Mouse (Mus musculus) forebrain, postnatal 0 days (tissue): ENCODE measurements around the gene Oaz1. TPM values are rescaled to one million over a fixed set of nuclear protein-coding genes. Genes with fewer than 3 reads are reported as not detected.

Source experiments
- ATAC-seq: fragments of 200-750 bp; cut with Nextera tagmentation; 2 replicates; pipeline ENCODE4 v1.8.0; 2017; ENCODE audit warnings: mild to moderate bottlenecking, moderate library complexity
- DNase-seq: peaks from one replicate; pipeline ENCODE4 v3.0.0-alpha.2; 2015
- H3K27ac ChIP-seq: fragments of 300-500 bp; sonication (generic); 2 replicates; pipeline ENCODE4 v1.5.1; 2014; ENCODE audit warnings: low read depth, mild to moderate bottlenecking, antibody characterized with exemption, low read length, moderate library complexity, mixed read lengths
- H3K27me3 ChIP-seq: fragments of 300-500 bp; sonication (generic); 2 replicates; pipeline ENCODE4 v1.6.1; 2014; ENCODE audit warnings: mild to moderate bottlenecking, low read length, mixed read lengths; ENCODE audit not compliant: insufficient read depth
- H3K36me3 ChIP-seq: fragments of 300-500 bp; sonication (generic); 2 replicates; pipeline ENCODE4 v1.6.1; 2014; ENCODE audit warnings: mild to moderate bottlenecking, moderate library complexity; ENCODE audit not compliant: insufficient read depth
- H3K4me1 ChIP-seq: fragments of 300-500 bp; sonication (generic); 2 replicates; pipeline ENCODE4 v1.6.1; 2014; ENCODE audit warnings: antibody characterized with exemption; ENCODE audit not compliant: insufficient read depth
- H3K4me2 ChIP-seq: fragments of 300-500 bp; sonication (generic); 2 replicates; pipeline ENCODE4 v1.6.1; 2014; ENCODE audit warnings: low read depth, mild to moderate bottlenecking, moderate library complexity
- H3K4me3 ChIP-seq: fragments of 300-500 bp; sonication (generic); 2 replicates; pipeline ENCODE4 v1.5.1; 2014; ENCODE audit warnings: low read depth, low read length, mixed read lengths
- H3K9ac ChIP-seq: fragments of 300-500 bp; sonication (generic); 2 replicates; pipeline ENCODE4 v1.6.1; 2014; ENCODE audit warnings: mild to moderate bottlenecking
- H3K9me3 ChIP-seq: fragments of 300-500 bp; sonication (generic); 2 replicates; pipeline ENCODE4 v1.6.1; 2016; ENCODE audit warnings: low read length
- CTCF ChIP-seq: sonication (generic); IDR thresholded peaks from 2 replicates; pipeline ENCODE4 v1.5.1; 2016; ENCODE audit warnings: antibody characterized with exemption, control low read depth, low read depth
- WGBS: fragments of 180-500 bp; shearing (Covaris S2); extraction: QIAGEN DNeasy Blood & Tissue Kit; methylation state at CpG from one replicate; pipeline ENCODE4 v1.1.7; 2014; 5-methylcytosine and 5-hydroxymethylcytosine counted together
- polyA plus RNA-seq: library from polyadenylated mRNA; unstranded; fragments of >200 nt; fragmentation: Nextera tagmentation; extraction: Ambion mirVana; gene quantifications from 2 replicates; pipeline ENCODE4 v1.2.1, GENCODE M21; 2015
- total RNA-seq: library from RNA; depleted of rRNA; stranded (reverse); fragments of >200 nt; gene quantifications from 2 replicates; pipeline ENCODE4 v1.2.3, GENCODE M21; 2014

The Oaz1 gene
- total and polyA plus RNA-seq, 2 experiments from 2014 or later = 1,040 to 1,146 TPM

- H3K27me3 ChIP-seq = no peaks in the 10 kb centered on the region
- no peaks in the 10 kb centered on the region for H3K4me1 ChIP-seq
- H3K4me2 ChIP-seq = no peak overlapping the region
- no peak overlapping the region for H3K27ac ChIP-seq
- no peaks in the 10 kb centered on the region for H3K9me3 ChIP-seq
- H3K9ac ChIP-seq = no peak overlapping the region
- DNase-seq (no peak), ATAC-seq (no peak)
- WGBS = 4% methylated on average over 9 of the region's 9 CpGs
- no peak for TF ChIP-seq CTCF
- peaks cover 40% of the 10 kb centered on the region for H3K36me3 ChIP-seq
- no peak overlapping the region for H3K4me3 ChIP-seq
Measured at GRCm38 (mm10) chr10:80831136-80831535, 4.7 kb downstream of the Oaz1 start.

GRCm38 (mm10) chr10:80832818-80833217, 6.4 kb downstream of the Oaz1 start:
- DNase-seq = no peak
- Histone ChIP-seq H3K9ac (no peak overlapping the region), H3K27me3 (no peaks in the 10 kb centered on the region), H3K4me2 (no peak overlapping the region), H3K4me1 (no peaks in the 10 kb centered on the region), H3K27ac (no peak overlapping the region), H3K36me3 (peaks cover 40% of the 10 kb centered on the region), H3K9me3 (no peaks in the 10 kb centered on the region), H3K4me3 (no peak overlapping the region)
- WGBS = 45% methylated on average over 7 of the region's 7 CpGs
- no peak for TF ChIP-seq CTCF
- ATAC-seq = no peak

GRCm38 (mm10) chr10:80835617-80836016, 9.2 kb downstream of the Oaz1 start:
- no peak for TF ChIP-seq CTCF
- WGBS = 63% methylated on average over 30 of the region's 30 CpGs

GRCm38 (mm10) chr10:80836949-80837379, 10.5 kb downstream of the Oaz1 start:
- 43% methylated on average over 7 of the region's 7 CpGs for WGBS
- H3K36me3 ChIP-seq = peaks cover 19% of the 10 kb centered on the region
- H3K9ac ChIP-seq = no peak overlapping the region
- ATAC-seq (no peak), DNase-seq (peak; percentile 23)
- no peak overlapping the region for H3K4me3 ChIP-seq
- no peak overlapping the region for H3K4me2 ChIP-seq
- H3K27ac ChIP-seq = no peak overlapping the region
- no peaks in the 10 kb centered on the region for H3K9me3 ChIP-seq
- H3K27me3 ChIP-seq = no peaks in the 10 kb centered on the region
- H3K4me1 ChIP-seq = no peaks in the 10 kb centered on the region
- TF ChIP-seq CTCF = no peak

More at GRCm38 (mm10) chr10:80835617-80836016, 9.2 kb downstream of the Oaz1 start:
- Histone ChIP-seq H3K9ac (no peak overlapping the region), H3K4me1 (no peaks in the 10 kb centered on the region), H3K27ac (no peak overlapping the region), H3K9me3 (no peaks in the 10 kb centered on the region), H3K4me3 (no peak overlapping the region), H3K36me3 (peaks cover 23% of the 10 kb centered on the region), H3K4me2 (no peak overlapping the region), H3K27me3 (no peaks in the 10 kb centered on the region)
- ATAC-seq (0 out of 2 replicates have a peak, but pooled peaks have one; percentile 11), DNase-seq (no peak)

GRCm38 (mm10) chr10:80837827-80838226, 11.4 kb downstream of the Oaz1 start:
- peaks cover 19% of the 10 kb centered on the region for H3K36me3 ChIP-seq
- TF ChIP-seq CTCF = no peak
- no peak overlapping the region for H3K4me3 ChIP-seq
- no peak overlapping the region for H3K27ac ChIP-seq
- H3K4me1 ChIP-seq = no peaks in the 10 kb centered on the region
- H3K9me3 ChIP-seq = no peaks in the 10 kb centered on the region
- WGBS = 18% methylated on average over 2 of the region's 2 CpGs
- DNase-seq (no peak), ATAC-seq (no peak)
- H3K9ac ChIP-seq = no peak overlapping the region
- no peaks in the 10 kb centered on the region for H3K27me3 ChIP-seq
- H3K4me2 ChIP-seq = no peak overlapping the region

GRCm38 (mm10) chr10:80838346-80838912, 12.0 kb downstream of the Oaz1 start:
- Histone ChIP-seq H3K4me2 (no peak overlapping the region), H3K9ac (no peak overlapping the region), H3K36me3 (peaks cover 16% of the 10 kb centered on the region; the same call in 1 of the 2 replicates), H3K4me3 (no peak overlapping the region), H3K27me3 (no peaks in the 10 kb centered on the region), H3K27ac (no peak overlapping the region), H3K9me3 (no peaks in the 10 kb centered on the region), H3K4me1 (0 out of 2 replicates have a peak, but pooled peaks cover 3% of the 10 kb centered on the region)
- WGBS = 72% methylated on average over 2 of the region's 2 CpGs
- ATAC-seq (no peak), DNase-seq (no peak)
- no peak for TF ChIP-seq CTCF

GRCm38 (mm10) chr10:80839848-80840247, 13.4 kb downstream of the Oaz1 start:
- no peak for TF ChIP-seq CTCF
- DNase-seq (no peak), ATAC-seq (no peak)
- Histone ChIP-seq H3K4me2 (no peak overlapping the region), H3K9me3 (no peaks in the 10 kb centered on the region), H3K27ac (no peak overlapping the region), H3K4me1 (0 out of 2 replicates have a peak, but pooled peaks cover 3% of the 10 kb centered on the region), H3K27me3 (no peaks in the 10 kb centered on the region), H3K4me3 (no peak overlapping the region), H3K36me3 (0 out of 2 replicates have a peak, but pooled peaks cover 7% of the 10 kb centered on the region), H3K9ac (no peak overlapping the region)
- 59% methylated on average over 6 of the region's 6 CpGs for WGBS
